Mouse (Mus musculus): ENCODE measurements at regions not wholly inside any gene's neighbourhood (a gene's known extent, or its start where the extent isn't known, plus 50 kb on each side); places are given as distances from the start of the nearest gene placed in this dataset.

DNA sequence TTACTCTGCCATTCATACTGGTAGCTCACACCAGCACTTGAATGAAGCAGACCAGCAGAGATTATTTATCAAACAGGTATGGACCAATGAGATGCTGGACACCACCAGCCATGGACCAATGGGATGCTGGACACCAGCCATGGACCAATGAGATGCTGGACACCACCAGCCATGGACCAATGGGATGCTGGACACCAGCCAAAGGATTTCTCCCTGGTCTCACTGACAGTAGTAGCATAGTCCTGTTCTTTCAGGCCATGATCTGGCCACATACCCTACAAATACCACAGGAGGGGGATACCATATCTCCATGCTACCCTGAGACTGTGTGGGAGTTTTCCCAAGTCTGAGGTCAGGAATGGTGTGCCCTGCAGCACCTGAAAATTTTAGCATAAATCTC is 98.0 kb upstream of the Mgmt start:
- no peak for TF ChIP-seq CTCF (IDR thresholded peaks at IDR 0.05; ENCODE audit: control insufficient read depth, insufficient read depth, insufficient read length)
- TF ChIP-seq MYOG (IDR thresholded peaks at IDR 0.05; ENCODE audit: control insufficient read depth, extremely low read depth, insufficient read length) = no peak
- TF ChIP-seq MAX (IDR thresholded peaks at IDR 0.05) = no peak
- TF ChIP-seq CEBPB (IDR thresholded peaks at IDR 0.05; ENCODE audit: low read depth) = no peak
- TF ChIP-seq MYOD1 (IDR thresholded peaks at IDR 0.05; ENCODE audit: control insufficient read depth, insufficient read length, low read depth) = no peak
- no peak for TF ChIP-seq USF1 (IDR thresholded peaks at IDR 0.05; ENCODE audit: low read depth)
